Mouse (Mus musculus) ovary, postnatal 36 days (tissue): Measurements from ENCODE around the gene Tnfrsf18.

ENCODE experiments used
- DNase-seq: peaks from one replicate; pipeline ENCODE4 v3.0.0; 2022; ENCODE audit warnings: low spot score, mixed read lengths

Gene Tnfrsf18

GRCm38 (mm10) chr4:156076911-156077382 is 51.0 kb downstream of the Tnfrsf18 start:
- no peak for DNase-seq

GRCm38 (mm10) chr4:156077499-156078301 is 51.7 kb downstream of the Tnfrsf18 start:
- peak; percentile 59 for DNase-seq
